Mouse (Mus musculus) natural killer cell, adult 2 months (primary cell): ENCODE data around the gene Dnaja3.

Experiments
- DNase-seq, 2 experiments: peaks; one replicate each; pipeline ENCODE4 v3.0.0; 2022; ENCODE audit warnings: low spot score in 2 of 2

The Dnaja3 gene

GRCm38 (mm10) chr16:4642937-4643336, 3.1 kb downstream of the Dnaja3 start:
- DNase-seq, result no peak

- DNase-seq, result no peak
Measured at GRCm38 (mm10) chr16:4643670-4644419, 4.1 kb downstream of the Dnaja3 start.

- no peak for DNase-seq
Measured at GRCm38 (mm10) chr16:4645867-4646266, 6.1 kb downstream of the Dnaja3 start.

- DNase-seq, result no peak
Measured at GRCm38 (mm10) chr16:4646831-4647230, 7.0 kb downstream of the Dnaja3 start.

- no peak for DNase-seq
Measured at GRCm38 (mm10) chr16:4647651-4648141, 7.9 kb downstream of the Dnaja3 start.

- no peak for DNase-seq
Measured at GRCm38 (mm10) chr16:4648416-4649023, 8.7 kb downstream of the Dnaja3 start.

- DNase-seq, result no peak
Measured at GRCm38 (mm10) chr16:4649211-4649610, 9.4 kb downstream of the Dnaja3 start.

- no peak for DNase-seq
Measured at GRCm38 (mm10) chr16:4649692-4650091, 9.9 kb downstream of the Dnaja3 start.

GRCm38 (mm10) chr16:4650161-4650560, 10.4 kb downstream of the Dnaja3 start:
- DNase-seq, result no peak

GRCm38 (mm10) chr16:4651081-4651480, 11.3 kb downstream of the Dnaja3 start:
- DNase-seq, result no peak

- DNase-seq, result no peak
Measured at GRCm38 (mm10) chr16:4651624-4652023, 11.8 kb downstream of the Dnaja3 start.

- DNase-seq, result no peak
Measured at GRCm38 (mm10) chr16:4652707-4653416, 13.1 kb downstream of the Dnaja3 start.

GRCm38 (mm10) chr16:4654706-4655105, 14.9 kb downstream of the Dnaja3 start:
- DNase-seq, result no peak

- no peak for DNase-seq
Measured at GRCm38 (mm10) chr16:4655251-4655734, 15.5 kb downstream of the Dnaja3 start.

- DNase-seq, result no peak
Measured at GRCm38 (mm10) chr16:4655764-4656570, 16.2 kb downstream of the Dnaja3 start.

- no peak for DNase-seq
Measured at GRCm38 (mm10) chr16:4656571-4657081, 16.8 kb downstream of the Dnaja3 start.

GRCm38 (mm10) chr16:4658781-4659245, 19.0 kb downstream of the Dnaja3 start:
- DNase-seq, result no peak

- DNase-seq, result no peak
Measured at GRCm38 (mm10) chr16:4659326-4659725, 19.5 kb downstream of the Dnaja3 start.

GRCm38 (mm10) chr16:4661605-4662004, 21.8 kb downstream of the Dnaja3 start:
- DNase-seq, result no peak

GRCm38 (mm10) chr16:4663806-4664205, 24.0 kb downstream of the Dnaja3 start:
- no peak for DNase-seq

GRCm38 (mm10) chr16:4665726-4666125, 25.9 kb downstream of the Dnaja3 start:
- no peak for DNase-seq
